Mouse (Mus musculus): ENCODE measurements around the gene Acss2.

DNA sequence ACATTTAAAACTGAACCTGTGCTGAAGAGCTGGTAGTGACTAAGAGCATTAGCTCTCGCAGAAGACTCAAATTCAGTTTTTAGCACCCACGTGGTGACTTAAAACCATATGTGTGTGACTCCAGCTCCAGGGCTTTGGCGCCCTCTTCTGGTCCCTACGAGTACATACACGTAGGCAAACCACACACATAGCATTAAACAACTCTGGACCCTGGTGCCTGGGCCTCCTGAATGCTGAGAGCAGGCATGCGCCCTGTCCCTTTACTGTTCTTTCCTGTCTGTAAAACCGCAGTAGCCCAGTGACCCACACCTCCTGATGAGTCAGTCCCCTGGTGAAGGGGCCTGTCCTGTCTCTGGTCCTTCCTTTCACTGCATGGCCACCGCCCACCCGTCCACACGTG is 107.0 kb downstream of the Acss2 start:
- TF ChIP-seq GATA1 (IDR thresholded peaks at IDR 0.05; ENCODE audit: low read length): no peak
- no peak for TF ChIP-seq TAL1 (IDR thresholded peaks at IDR 0.05; ENCODE audit: low read length)

All from erythroblast, embryonic 14.5 days (primary cell).